Mouse (Mus musculus): Measurements from ENCODE around the gene Gm5678. TPM values are rescaled to one million over a fixed set of nuclear protein-coding genes. Genes with fewer than 3 reads are reported as not detected.

Gene Gm5678
- polyA plus RNA-seq, 1 experiment from 2014 or later: not detected

DNA sequence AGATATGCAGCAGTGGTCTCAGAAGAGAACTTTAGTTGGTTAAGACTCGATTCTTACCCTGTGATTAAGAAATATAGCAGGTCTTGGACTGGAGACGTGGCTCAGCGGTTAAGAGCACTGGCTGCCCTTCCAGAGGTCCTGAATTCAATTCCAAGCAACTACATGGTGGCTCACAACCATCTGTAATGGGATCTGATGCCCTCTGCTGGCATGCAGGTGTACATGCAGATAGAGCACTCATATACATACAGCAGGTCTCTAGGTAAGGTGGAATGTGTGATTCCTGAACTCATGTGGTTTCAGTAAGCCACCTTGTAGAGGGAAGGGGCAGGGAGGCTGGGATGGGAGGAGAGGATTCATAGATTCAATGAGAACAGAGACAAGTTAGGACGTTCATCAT, 50.3 kb downstream of the Gm5678 start:
- Histone ChIP-seq H3K4me3 (no peak overlapping the region), H3K9ac (no peak overlapping the region), H3K36me3 (no peaks in the 10 kb centered on the region), H3K4me1 (peaks cover 12% of the 10 kb centered on the region), H3K27ac (no peak overlapping the region), H3K27me3 (peaks cover 27% of the 10 kb centered on the region), H3K9me3 (no peaks in the 10 kb centered on the region), H3K4me2 (no peak overlapping the region)
- ATAC-seq (ENCODE audit: insufficient number of reproducible peaks, low FRiP score, low TSS enrichment, low read depth): no peak
- 81% methylated on average over 4 of the region's 4 CpGs for WGBS

DNA sequence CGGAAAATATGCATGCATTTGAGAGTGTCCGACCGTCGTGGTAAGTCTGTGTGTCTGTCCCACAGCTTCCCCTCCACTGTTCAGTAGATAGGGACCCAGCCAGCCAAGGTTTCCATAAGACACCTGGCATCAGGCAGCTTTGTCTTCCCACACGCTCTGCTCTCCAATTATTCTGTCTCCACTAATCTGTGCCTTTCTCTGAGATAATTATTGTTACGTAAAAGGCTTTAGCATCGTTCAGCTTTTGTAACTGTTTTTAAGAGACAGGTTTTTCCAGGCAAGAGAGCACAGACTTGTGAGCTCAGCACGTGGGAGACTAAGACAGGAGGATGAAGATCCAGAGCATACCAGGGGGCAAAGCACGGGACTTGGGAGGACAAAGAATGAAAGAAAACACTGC, 51.3 kb downstream of the Gm5678 start:
- no peak overlapping the region for H3K9ac ChIP-seq
- no peaks in the 10 kb centered on the region for H3K36me3 ChIP-seq
- 53% methylated on average over 9 of the region's 9 CpGs for WGBS
- no peak overlapping the region for H3K4me3 ChIP-seq
- H3K27ac ChIP-seq: no peak overlapping the region
- no peak for ATAC-seq (ENCODE audit: insufficient number of reproducible peaks, low FRiP score, low TSS enrichment, low read depth)
- no peaks in the 10 kb centered on the region for H3K9me3 ChIP-seq
- peaks cover 21% of the 10 kb centered on the region for H3K4me1 ChIP-seq
- H3K4me2 ChIP-seq: no peak overlapping the region
- H3K27me3 ChIP-seq: peaks cover 36% of the 10 kb centered on the region

Other genes starting within 250 kb of the Gm5678 start
- gene Setd4, start 24.0 kb upstream of the Gm5678 start, polyA plus RNA-seq (2015; fragmentation: Nextera tagmentation; extraction: Ambion mirVana): 13.3 and 14.3 TPM in 2 replicates
- 83.4 and 86.3 TPM in 2 replicates for gene Cbr1, start 22.2 kb upstream of the Gm5678 start, polyA plus RNA-seq (2015; fragmentation: Nextera tagmentation; extraction: Ambion mirVana)
- 16.5 and 17.6 TPM in 2 replicates for gene Cbr3, start 55.1 kb downstream of the Gm5678 start, polyA plus RNA-seq (2015; fragmentation: Nextera tagmentation; extraction: Ambion mirVana)
- gene Dop1b, start 83.8 kb downstream of the Gm5678 start, polyA plus RNA-seq (2015; fragmentation: Nextera tagmentation; extraction: Ambion mirVana): 15.0 and 17.3 TPM in 2 replicates
- 28.2 and 31.6 TPM in 2 replicates for gene Morc3, start 204.0 kb downstream of the Gm5678 start, polyA plus RNA-seq (2015; fragmentation: Nextera tagmentation; extraction: Ambion mirVana)